Mouse (Mus musculus) cortical plate, adult 2 months (tissue): ENCODE measurements around the gene Ints14.

Experiments used
- CTCF ChIP-seq: fragments of 200-500 bp; IDR thresholded peaks from 2 replicates; pipeline ENCODE4 v1.5.1; 2011; ENCODE audit warnings: mild to moderate bottlenecking, control low read depth, low read length; ENCODE audit not compliant: insufficient read depth; ENCODE audit errors: extremely low read depth
- POLR2A ChIP-seq: fragments of 200-500 bp; IDR thresholded peaks from 2 replicates; pipeline ENCODE4 v1.6.1; 2011; ENCODE audit warnings: mild to moderate bottlenecking, low read length, control low read depth; ENCODE audit not compliant: insufficient read depth; ENCODE audit errors: extremely low read depth

GRCm38 (mm10) chr9:64960117-64960977, at the start of gene Ints14:
- TF ChIP-seq CTCF (peak; percentile 59), POLR2A (peak; percentile 90)
